Mouse (Mus musculus) adrenal gland, adult 2 months (tissue): ENCODE results near the gene Hemgn. TPM values are rescaled to one million over a fixed set of nuclear protein-coding genes. Genes with fewer than 3 reads are reported as not detected.

Experiments
- DNase-seq: peaks from one replicate; pipeline ENCODE4 v3.0.0; 2021
- polyA plus RNA-seq: library from polyadenylated mRNA; depleted of rRNA; stranded (reverse); fragments of >200 nt; gene quantifications from 2 replicates; pipeline ENCODE4 v1.2.3, GENCODE M21; 2012
- total RNA-seq, 2 experiments: library from RNA; stranded (reverse); gene quantifications; 2 replicates each; pipeline ENCODE4 v1.2.3; 2021

The Hemgn gene
- total and polyA plus RNA-seq, 3 experiments = not detected

GRCm38 (mm10) chr4:46412113-46412512, 1.2 kb downstream of the Hemgn start:
- DNase-seq = no peak

- no peak for DNase-seq
These were observed 1.8 kb downstream of the Hemgn start for GRCm38 (mm10) chr4:46411489-46411888.

GRCm38 (mm10) chr4:46410677-46411076, 2.6 kb downstream of the Hemgn start:
- DNase-seq = no peak

GRCm38 (mm10) chr4:46406966-46407703, 6.2 kb downstream of the Hemgn start:
- DNase-seq = no peak

- no peak for DNase-seq
These were observed 9.1 kb downstream of the Hemgn start for GRCm38 (mm10) chr4:46404042-46404795.

GRCm38 (mm10) chr4:46398839-46399238, 14.5 kb downstream of the Hemgn start:
- no peak for DNase-seq

GRCm38 (mm10) chr4:46395736-46396135, 17.6 kb downstream of the Hemgn start:
- DNase-seq = no peak

GRCm38 (mm10) chr4:46394388-46394787, 18.9 kb downstream of the Hemgn start:
- no peak for DNase-seq

- peak; percentile 82 for DNase-seq
These were observed 22.8 kb downstream of the Hemgn start for GRCm38 (mm10) chr4:46390390-46390970.

- no peak for DNase-seq
These were observed 23.5 kb downstream of the Hemgn start for GRCm38 (mm10) chr4:46389612-46390341.

- peak; percentile 95 for DNase-seq
These were observed 24.2 kb downstream of the Hemgn start, which contains the start of gene Trmo for GRCm38 (mm10) chr4:46389013-46389611. Gene Trmo (minus strand): TSS chr4:46389437.

GRCm38 (mm10) chr4:46388556-46388955, 24.8 kb downstream of the Hemgn start:
- no peak for DNase-seq

GRCm38 (mm10) chr4:46374869-46375368, 38.4 kb downstream of the Hemgn start:
- DNase-seq = peak; percentile 89

GRCm38 (mm10) chr4:46374455-46374854, 38.9 kb downstream of the Hemgn start:
- DNase-seq = peak; percentile 27

GRCm38 (mm10) chr4:46371030-46371429, 42.3 kb downstream of the Hemgn start:
- peak; percentile 90 for DNase-seq

GRCm38 (mm10) chr4:46370406-46370805, 42.9 kb downstream of the Hemgn start:
- peak; percentile 77 for DNase-seq

GRCm38 (mm10) chr4:46369070-46369469, 44.2 kb downstream of the Hemgn start:
- DNase-seq = no peak

GRCm38 (mm10) chr4:46367487-46367959, 45.8 kb downstream of the Hemgn start:
- no peak for DNase-seq

- no peak for DNase-seq
These were observed 48.9 kb downstream of the Hemgn start for GRCm38 (mm10) chr4:46364360-46364759.

- no peak for DNase-seq
These were observed 52.0 kb downstream of the Hemgn start for GRCm38 (mm10) chr4:46361258-46361657.

GRCm38 (mm10) chr4:46359539-46360253, 53.6 kb downstream of the Hemgn start:
- no peak for DNase-seq
